Mouse (Mus musculus) heart, adult 8-10 months (tissue): ENCODE measurements around the gene Lrrc71. TPM values are rescaled to one million over a fixed set of nuclear protein-coding genes. Genes with fewer than 3 reads are reported as not detected.

Experiments
- DNase-seq: peaks from one replicate; pipeline ENCODE4 v3.0.0; 2022; ENCODE audit warnings: low spot score
- total RNA-seq, 4 experiments: library from RNA; stranded (reverse); gene quantifications; 2 replicates each; pipeline ENCODE4 v1.2.4; 2022

Gene Lrrc71
- total RNA-seq, 4 experiments from 2014 or later, result 0.09 to 0.31 (median 0.13) TPM; not detected in 1

- DNase-seq, result peak; percentile 85
These were observed 15.4 kb upstream of the Lrrc71 start for GRCm38 (mm10) chr3:87763683-87764289.

GRCm38 (mm10) chr3:87763202-87763601, 14.8 kb upstream of the Lrrc71 start:
- DNase-seq, result no peak

GRCm38 (mm10) chr3:87761408-87762375, 13.3 kb upstream of the Lrrc71 start:
- no peak for DNase-seq

- no peak for DNase-seq
These were observed 10.2 kb upstream of the Lrrc71 start for GRCm38 (mm10) chr3:87758641-87759040.

GRCm38 (mm10) chr3:87756488-87756887, 8.1 kb upstream of the Lrrc71 start:
- no peak for DNase-seq

GRCm38 (mm10) chr3:87755964-87756363, 7.5 kb upstream of the Lrrc71 start:
- peak; percentile 77 for DNase-seq

- no peak for DNase-seq
These were observed 5.4 kb upstream of the Lrrc71 start for GRCm38 (mm10) chr3:87753829-87754228.

GRCm38 (mm10) chr3:87752567-87752966, 4.1 kb upstream of the Lrrc71 start:
- no peak for DNase-seq

- no peak for DNase-seq
These were observed 1.6 kb upstream of the Lrrc71 start for GRCm38 (mm10) chr3:87749977-87750376.

GRCm38 (mm10) chr3:87749036-87749435, 611 bp upstream of the Lrrc71 start:
- peak; percentile 57 for DNase-seq

GRCm38 (mm10) chr3:87745036-87745659, 3.3 kb downstream of the Lrrc71 start:
- DNase-seq, result no peak

- no peak for DNase-seq
These were observed 4.5 kb downstream of the Lrrc71 start for GRCm38 (mm10) chr3:87743927-87744326.

GRCm38 (mm10) chr3:87742735-87743134, 5.7 kb downstream of the Lrrc71 start:
- DNase-seq, result no peak

GRCm38 (mm10) chr3:87742013-87742412, 6.4 kb downstream of the Lrrc71 start:
- no peak for DNase-seq

- no peak for DNase-seq
These were observed 9.5 kb downstream of the Lrrc71 start for GRCm38 (mm10) chr3:87738906-87739305.

- no peak for DNase-seq
These were observed 13.1 kb downstream of the Lrrc71 start for GRCm38 (mm10) chr3:87735335-87735734.

- DNase-seq, result no peak
These were observed 14.3 kb downstream of the Lrrc71 start for GRCm38 (mm10) chr3:87733984-87734761.

- no peak for DNase-seq
These were observed 15.3 kb downstream of the Lrrc71 start for GRCm38 (mm10) chr3:87733098-87733497.

GRCm38 (mm10) chr3:87728696-87729095, 19.7 kb downstream of the Lrrc71 start:
- no peak for DNase-seq

GRCm38 (mm10) chr3:87726191-87726590, 22.2 kb downstream of the Lrrc71 start:
- DNase-seq, result no peak

- DNase-seq, result no peak
These were observed 22.8 kb downstream of the Lrrc71 start for GRCm38 (mm10) chr3:87725396-87726160.
